Mouse (Mus musculus): Measurements from ENCODE around the gene Plcb4. TPM values are rescaled to one million over a fixed set of nuclear protein-coding genes. Genes with fewer than 3 reads are reported as not detected.

Plcb4 gene
- polyA plus RNA-seq, 1 experiment = 6.1 TPM

- 92% methylated on average over 8 of the region's 8 CpGs for WGBS
- 0 out of 2 replicates have a peak, but pooled peaks cover 3% of the 10 kb centered on the region for H3K4me1 ChIP-seq (ENCODE audit: control insufficient read depth, insufficient read depth, low read length)
- no peaks in the 10 kb centered on the region for H3K27me3 ChIP-seq (replicated peaks; ENCODE audit: control insufficient read depth, insufficient read depth, low read length)
- no peak overlapping the region for H3K4me3 ChIP-seq (ENCODE audit: insufficient read depth, low read depth, low read length)
- no peak overlapping the region for H3K27ac ChIP-seq (ENCODE audit: insufficient read depth, low read depth, low read length)
- H3K36me3 ChIP-seq (ENCODE audit: control insufficient read depth, insufficient read depth, low read length) = no peaks in the 10 kb centered on the region
- DNase-seq = no peak
- TF ChIP-seq CTCF (conservative IDR thresholded peaks at IDR 0.05; ENCODE audit: insufficient read depth, insufficient read length, low read depth, low read length) (no peak), POLR2A (IDR thresholded peaks at IDR 0.05; ENCODE audit: low read depth, low read length) (no peak)
Observed at GRCm38 (mm10) chr2:135673649-135674048, 14.8 kb downstream of the Plcb4 start.

GRCm38 (mm10) chr2:135675284-135675683 lies 16.5 kb downstream of the Plcb4 start:
- no peak for DNase-seq
- H3K36me3 ChIP-seq (ENCODE audit: control insufficient read depth, insufficient read depth, low read length) = no peaks in the 10 kb centered on the region
- no peak overlapping the region for H3K27ac ChIP-seq (ENCODE audit: insufficient read depth, low read depth, low read length)
- TF ChIP-seq POLR2A (IDR thresholded peaks at IDR 0.05; ENCODE audit: low read depth, low read length) = no peak
- TF ChIP-seq CTCF (conservative IDR thresholded peaks at IDR 0.05; ENCODE audit: insufficient read depth, insufficient read length, low read depth, low read length) = no peak
- H3K27me3 ChIP-seq (replicated peaks; ENCODE audit: control insufficient read depth, insufficient read depth, low read length) = no peaks in the 10 kb centered on the region
- 0 out of 2 replicates have a peak, but pooled peaks cover 5% of the 10 kb centered on the region for H3K4me1 ChIP-seq (ENCODE audit: control insufficient read depth, insufficient read depth, low read length)
- WGBS = 90% methylated on average over 5 of the region's 5 CpGs
- no peak overlapping the region for H3K4me3 ChIP-seq (ENCODE audit: insufficient read depth, low read depth, low read length)

GRCm38 (mm10) chr2:135676978-135677501 lies 18.2 kb downstream of the Plcb4 start:
- H3K4me1 ChIP-seq (ENCODE audit: control insufficient read depth, insufficient read depth, low read length) = 0 out of 2 replicates have a peak, but pooled peaks cover 3% of the 10 kb centered on the region
- DNase-seq = no peak
- no peak overlapping the region for H3K27ac ChIP-seq (ENCODE audit: insufficient read depth, low read depth, low read length)
- no peaks in the 10 kb centered on the region for H3K36me3 ChIP-seq (ENCODE audit: control insufficient read depth, insufficient read depth, low read length)
- 71% methylated on average over 8 of the region's 8 CpGs for WGBS
- no peak for TF ChIP-seq POLR2A (IDR thresholded peaks at IDR 0.05; ENCODE audit: low read depth, low read length)
- TF ChIP-seq CTCF (conservative IDR thresholded peaks at IDR 0.05; ENCODE audit: insufficient read depth, insufficient read length, low read depth, low read length) = no peak
- no peaks in the 10 kb centered on the region for H3K27me3 ChIP-seq (replicated peaks; ENCODE audit: control insufficient read depth, insufficient read depth, low read length)
- H3K4me3 ChIP-seq (ENCODE audit: insufficient read depth, low read depth, low read length) = no peak overlapping the region

GRCm38 (mm10) chr2:135677601-135678000 lies 18.8 kb downstream of the Plcb4 start:
- Histone ChIP-seq H3K4me1 (ENCODE audit: control insufficient read depth, insufficient read depth, low read length) (0 out of 2 replicates have a peak, but pooled peaks cover 3% of the 10 kb centered on the region), H3K27me3 (replicated peaks; ENCODE audit: control insufficient read depth, insufficient read depth, low read length) (no peaks in the 10 kb centered on the region), H3K36me3 (ENCODE audit: control insufficient read depth, insufficient read depth, low read length) (no peaks in the 10 kb centered on the region), H3K27ac (ENCODE audit: insufficient read depth, low read depth, low read length) (no peak overlapping the region), H3K4me3 (ENCODE audit: insufficient read depth, low read depth, low read length) (no peak overlapping the region)
- DNase-seq = no peak
- WGBS = 76% methylated on average over 5 of the region's 5 CpGs
- TF ChIP-seq POLR2A (IDR thresholded peaks at IDR 0.05; ENCODE audit: low read depth, low read length) (no peak), CTCF (conservative IDR thresholded peaks at IDR 0.05; ENCODE audit: insufficient read depth, insufficient read length, low read depth, low read length) (no peak)

- WGBS = 67% methylated on average over 8 of the region's 8 CpGs
- peak; percentile 18 for DNase-seq
- Histone ChIP-seq H3K36me3 (ENCODE audit: control insufficient read depth, insufficient read depth, low read length) (no peaks in the 10 kb centered on the region), H3K4me1 (ENCODE audit: control insufficient read depth, insufficient read depth, low read length) (0 out of 2 replicates have a peak, but pooled peaks cover 3% of the 10 kb centered on the region), H3K4me3 (ENCODE audit: insufficient read depth, low read depth, low read length) (no peak overlapping the region), H3K27ac (ENCODE audit: insufficient read depth, low read depth, low read length) (peak overlapping the region; percentile 45), H3K27me3 (replicated peaks; ENCODE audit: control insufficient read depth, insufficient read depth, low read length) (no peaks in the 10 kb centered on the region)
- TF ChIP-seq POLR2A (IDR thresholded peaks at IDR 0.05; ENCODE audit: low read depth, low read length) (no peak), CTCF (conservative IDR thresholded peaks at IDR 0.05; ENCODE audit: insufficient read depth, insufficient read length, low read depth, low read length) (no peak)
Observed at GRCm38 (mm10) chr2:135680001-135680400, 21.2 kb downstream of the Plcb4 start.

DNA sequence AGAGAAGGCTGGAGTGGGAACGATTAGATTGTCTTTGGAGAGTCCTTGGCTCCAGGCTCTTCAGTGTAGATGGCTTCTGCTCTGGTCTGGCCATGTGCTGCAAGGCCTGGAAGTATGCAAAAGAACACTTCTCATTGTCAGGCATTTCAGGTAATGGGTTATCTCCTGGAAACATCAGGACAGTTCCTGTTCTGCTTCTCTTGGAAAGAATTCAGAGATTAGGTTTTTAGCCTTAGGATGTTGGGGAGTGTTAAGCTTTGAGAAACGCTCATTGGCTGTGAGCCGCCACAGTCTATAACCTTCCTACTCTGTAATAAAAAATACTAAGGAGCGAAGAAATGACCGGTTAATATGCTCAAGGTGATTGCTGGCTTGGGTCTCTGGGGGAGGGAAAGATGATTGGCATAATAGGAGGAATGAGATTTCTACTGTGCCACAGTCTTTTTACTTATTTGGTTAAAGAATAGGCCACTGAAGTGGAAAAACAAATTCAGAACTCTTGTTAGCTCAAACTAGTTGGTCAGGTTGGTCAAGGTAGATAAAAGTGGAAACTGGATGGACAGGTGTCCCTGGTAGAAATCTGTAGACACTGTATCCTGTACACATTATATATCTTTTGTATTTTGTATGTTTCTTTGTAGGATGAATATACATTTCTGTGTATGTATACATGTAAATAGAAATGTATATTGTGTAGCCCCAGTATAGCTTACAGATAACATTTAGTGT lies 21.8 kb downstream of the Plcb4 start:
- H3K4me1 ChIP-seq (ENCODE audit: control insufficient read depth, insufficient read depth, low read length) = 0 out of 2 replicates have a peak, but pooled peaks cover 3% of the 10 kb centered on the region
- no peak overlapping the region for H3K4me3 ChIP-seq (ENCODE audit: insufficient read depth, low read depth, low read length)
- TF ChIP-seq CTCF (conservative IDR thresholded peaks at IDR 0.05; ENCODE audit: insufficient read depth, insufficient read length, low read depth, low read length) (no peak), POLR2A (IDR thresholded peaks at IDR 0.05; ENCODE audit: low read depth, low read length) (no peak)
- H3K27ac ChIP-seq (ENCODE audit: insufficient read depth, low read depth, low read length) = peak overlapping the region; percentile 45
- H3K36me3 ChIP-seq (ENCODE audit: control insufficient read depth, insufficient read depth, low read length) = no peaks in the 10 kb centered on the region
- 64% methylated on average over 5 of the region's 5 CpGs for WGBS
- H3K27me3 ChIP-seq (replicated peaks; ENCODE audit: control insufficient read depth, insufficient read depth, low read length) = no peaks in the 10 kb centered on the region
- no peak for DNase-seq

DNA sequence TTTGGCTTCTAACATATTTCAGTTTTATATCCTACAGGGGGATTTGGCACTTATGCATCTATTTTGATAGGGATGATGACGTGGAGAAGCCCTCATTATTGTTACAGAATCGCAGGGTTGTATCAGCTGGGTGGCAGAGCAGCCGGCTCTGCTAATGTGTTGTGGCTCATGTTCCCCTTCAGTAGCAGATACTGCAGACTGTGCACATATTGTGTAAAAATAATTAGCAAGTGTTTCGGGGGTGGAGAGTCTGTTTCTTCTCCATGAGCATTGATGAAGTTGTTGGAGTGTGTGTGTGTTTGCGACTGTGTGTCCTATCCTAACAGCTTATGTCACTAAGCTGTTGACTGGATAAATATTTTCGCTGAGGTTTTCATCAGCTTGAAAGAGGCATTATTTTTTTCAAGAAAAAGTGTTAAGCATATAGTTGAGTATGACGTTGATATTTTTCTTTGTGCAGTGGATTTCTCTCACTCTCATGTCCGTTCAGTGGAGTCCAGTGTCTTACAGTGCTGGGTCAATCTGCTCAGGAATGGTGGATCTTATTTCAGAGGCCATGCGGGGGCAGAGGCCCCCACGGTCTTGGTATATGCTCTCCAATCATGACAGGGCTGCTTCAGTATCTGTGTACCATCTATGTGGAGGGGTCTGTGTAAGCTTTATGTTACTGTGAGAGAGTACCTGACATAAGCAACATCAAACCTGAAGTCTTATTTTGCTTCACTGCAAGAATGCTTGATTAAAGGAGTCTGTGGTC lies 25.1 kb downstream of the Plcb4 start:
- Histone ChIP-seq H3K27ac (ENCODE audit: insufficient read depth, low read depth, low read length) (no peak overlapping the region), H3K27me3 (replicated peaks; ENCODE audit: control insufficient read depth, insufficient read depth, low read length) (no peaks in the 10 kb centered on the region), H3K4me1 (ENCODE audit: control insufficient read depth, insufficient read depth, low read length) (0 out of 2 replicates have a peak, but pooled peaks cover 3% of the 10 kb centered on the region), H3K36me3 (ENCODE audit: control insufficient read depth, insufficient read depth, low read length) (no peaks in the 10 kb centered on the region), H3K4me3 (ENCODE audit: insufficient read depth, low read depth, low read length) (no peak overlapping the region)
- no peak for DNase-seq
- WGBS = 70% methylated on average over 10 of the region's 10 CpGs
- TF ChIP-seq CTCF (conservative IDR thresholded peaks at IDR 0.05; ENCODE audit: insufficient read depth, insufficient read length, low read depth, low read length) (no peak), POLR2A (IDR thresholded peaks at IDR 0.05; ENCODE audit: low read depth, low read length) (no peak)
